Mouse (Mus musculus) inflammation-experienced regulatory T-cells, adult 6 months (primary cell): ENCODE data around the gene Hivep1. TPM values are rescaled to one million over a fixed set of nuclear protein-coding genes. Genes with fewer than 3 reads are reported as not detected.
A peak's percentile ranks its signal among the peaks of the same experiment; 100 is the strongest.

Source experiments
- ATAC-seq: one replicate; pipeline ENCODE4 v1.8.0; 2017
- polyA plus RNA-seq, 3 experiments: library from polyadenylated mRNA; unstranded; fragments of 100-300 nt; shearing (Covaris generic); gene quantifications; one replicate each; pipeline ENCODE4 v1.2.1; 2017

The Hivep1 gene
- polyA plus RNA-seq = 10 to 100 TPM; 10.7 to 17.4 (median 10.7) TPM

- ATAC-seq = peak; percentile 0
Observed at GRCm38 (mm10) chr13:42051961-42052695, at the start of gene Hivep1. Gene Hivep1 (plus strand): TSS chr13:42052021.

GRCm38 (mm10) chr13:42015484-42016045 lies 36.3 kb upstream of the Hivep1 start:
- ATAC-seq = no peak

- ATAC-seq = no peak
Observed at GRCm38 (mm10) chr13:42016218-42016617, 35.6 kb upstream of the Hivep1 start.

GRCm38 (mm10) chr13:42018356-42018755 lies 33.5 kb upstream of the Hivep1 start:
- no peak for ATAC-seq

GRCm38 (mm10) chr13:42041203-42041602 lies 10.6 kb upstream of the Hivep1 start:
- no peak for ATAC-seq

- no peak for ATAC-seq
Observed at GRCm38 (mm10) chr13:42043431-42043830, 8.4 kb upstream of the Hivep1 start.

- ATAC-seq = peak; percentile 52
Observed at GRCm38 (mm10) chr13:42048991-42049773, 2.6 kb upstream of the Hivep1 start.

- no peak for ATAC-seq
Observed at GRCm38 (mm10) chr13:42049774-42050125, 2.1 kb upstream of the Hivep1 start.

GRCm38 (mm10) chr13:42050160-42050559 lies 1.7 kb upstream of the Hivep1 start:
- no peak for ATAC-seq

GRCm38 (mm10) chr13:42050880-42051201 lies 980 bp upstream of the Hivep1 start:
- ATAC-seq = no peak

- peak; percentile 65 for ATAC-seq
Observed at GRCm38 (mm10) chr13:42051202-42051906, 467 bp upstream of the Hivep1 start.

- ATAC-seq = peak; percentile 71
Observed at GRCm38 (mm10) chr13:42052696-42053541, 1.1 kb downstream of the Hivep1 start.

GRCm38 (mm10) chr13:42053656-42054055 lies 1.8 kb downstream of the Hivep1 start:
- no peak for ATAC-seq

GRCm38 (mm10) chr13:42054138-42054537 lies 2.3 kb downstream of the Hivep1 start:
- no peak for ATAC-seq

GRCm38 (mm10) chr13:42056712-42057332 lies 5.0 kb downstream of the Hivep1 start:
- no peak for ATAC-seq

- peak; percentile 86 for ATAC-seq
Observed at GRCm38 (mm10) chr13:42060846-42061630, 9.2 kb downstream of the Hivep1 start.

GRCm38 (mm10) chr13:42064257-42064656 lies 12.4 kb downstream of the Hivep1 start:
- ATAC-seq = no peak

GRCm38 (mm10) chr13:42070236-42070635 lies 18.4 kb downstream of the Hivep1 start:
- ATAC-seq = no peak

GRCm38 (mm10) chr13:42071011-42071410 lies 19.2 kb downstream of the Hivep1 start:
- no peak for ATAC-seq

- ATAC-seq = no peak
Observed at GRCm38 (mm10) chr13:42073285-42073684, 21.5 kb downstream of the Hivep1 start.

- no peak for ATAC-seq
Observed at GRCm38 (mm10) chr13:42075546-42075945, 23.7 kb downstream of the Hivep1 start.
